Mouse (Mus musculus) spleen, adult 2 months (tissue): ENCODE results near the gene Ly75.

Source experiments
- CTCF ChIP-seq: fragments of 200-500 bp; IDR thresholded peaks from 2 replicates; pipeline ENCODE4 v1.5.1; 2011; ENCODE audit warnings: mild to moderate bottlenecking, inconsistent platforms; ENCODE audit not compliant: insufficient read depth, insufficient read length, insufficient replicate concordance; ENCODE audit errors: extremely low read depth
- POLR2A ChIP-seq: fragments of 200-500 bp; IDR thresholded peaks from 2 replicates; pipeline ENCODE4 v1.6.1; 2011; ENCODE audit warnings: low read depth, low read length, inconsistent platforms

DNA sequence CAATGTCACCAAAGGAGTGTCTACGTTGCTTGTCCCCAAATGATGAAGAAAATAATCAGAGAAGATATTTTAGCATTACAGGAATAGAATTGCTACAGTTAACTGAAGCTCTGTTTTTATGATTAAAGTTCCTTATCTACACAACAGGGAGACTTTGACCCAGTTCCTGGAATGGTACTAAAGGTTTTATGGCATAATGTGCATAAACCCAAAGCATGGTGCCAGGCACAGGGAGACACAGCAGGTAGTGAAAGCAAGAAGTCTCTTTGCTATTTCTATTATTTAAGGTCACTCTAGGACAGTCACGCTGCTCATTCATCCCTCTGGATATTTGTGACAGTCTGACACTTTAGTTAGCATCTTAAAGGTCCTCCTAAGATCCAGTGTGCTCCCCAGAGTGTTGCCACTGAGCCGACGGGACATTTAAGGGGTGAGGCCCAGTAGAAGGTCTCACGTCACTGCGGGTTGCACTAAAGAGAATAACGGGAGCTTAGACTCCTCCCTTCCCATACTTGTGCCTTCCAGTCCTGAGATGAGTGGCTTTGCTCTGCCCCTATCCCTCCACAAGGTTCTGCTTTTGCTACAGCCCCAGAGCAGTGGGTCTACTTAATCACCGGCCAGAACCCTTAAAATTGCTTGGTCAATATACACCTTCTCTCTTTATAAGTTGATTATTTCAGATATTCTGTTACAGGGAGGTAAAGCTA, 47.4 kb upstream of the Ly75 start:
- TF ChIP-seq CTCF (no peak), POLR2A (no peak)
